Mouse (Mus musculus): ENCODE measurements around the gene Mrgprf. TPM values are rescaled to one million over a fixed set of nuclear protein-coding genes. Genes with fewer than 3 reads are reported as not detected.

Gene Mrgprf
- polyA plus RNA-seq (2012; rRNA removed; ENCODE audit: low replicate concordance) = 35.1 and 37.0 TPM in 2 replicates

GRCm38 (mm10) chr7:145300321-145301007 is at the start of gene Mrgprf:
TSS of gene Mrgprf (plus strand) at chr7:145300828.

DNA sequence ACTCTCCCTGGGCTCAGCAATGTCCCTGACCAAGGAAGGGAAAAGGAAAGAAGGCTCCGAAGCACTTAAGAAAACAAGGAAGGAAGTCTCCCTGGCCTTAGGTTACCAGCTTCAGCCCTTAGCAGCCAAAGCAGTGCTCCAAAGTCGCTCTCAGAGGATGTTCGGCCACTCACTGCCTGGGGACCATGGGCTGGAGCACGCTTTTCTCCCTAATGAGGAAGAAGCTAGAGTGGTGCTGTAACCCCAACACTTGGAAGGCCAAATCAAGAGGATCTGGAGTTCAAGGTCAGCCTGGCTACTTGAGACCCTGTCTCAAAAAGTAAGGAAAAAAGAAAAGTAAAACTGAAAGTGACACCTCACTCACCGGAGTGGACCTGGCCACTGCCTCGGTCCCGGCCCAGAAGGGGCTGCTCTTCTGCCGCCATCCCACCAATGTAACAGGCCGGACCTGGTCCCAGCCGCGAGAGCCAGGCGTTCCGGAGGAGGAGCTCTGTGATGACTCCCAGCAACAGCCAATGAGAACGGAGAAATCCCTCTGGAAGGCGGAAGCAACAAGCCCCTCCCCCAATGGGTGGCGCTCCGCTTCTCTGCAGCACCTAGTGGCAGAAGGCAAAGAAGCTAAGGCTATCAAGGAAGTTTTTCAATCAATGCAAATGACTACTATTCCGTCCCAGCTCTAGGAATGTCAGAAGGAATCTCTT is 17.0 kb upstream of the Mrgprf start, which contains the start of gene Tpcn2:
Gene Tpcn2, minus strand, starts transcription at position 525 of the 701 bp plus-strand sequence.

DNA sequence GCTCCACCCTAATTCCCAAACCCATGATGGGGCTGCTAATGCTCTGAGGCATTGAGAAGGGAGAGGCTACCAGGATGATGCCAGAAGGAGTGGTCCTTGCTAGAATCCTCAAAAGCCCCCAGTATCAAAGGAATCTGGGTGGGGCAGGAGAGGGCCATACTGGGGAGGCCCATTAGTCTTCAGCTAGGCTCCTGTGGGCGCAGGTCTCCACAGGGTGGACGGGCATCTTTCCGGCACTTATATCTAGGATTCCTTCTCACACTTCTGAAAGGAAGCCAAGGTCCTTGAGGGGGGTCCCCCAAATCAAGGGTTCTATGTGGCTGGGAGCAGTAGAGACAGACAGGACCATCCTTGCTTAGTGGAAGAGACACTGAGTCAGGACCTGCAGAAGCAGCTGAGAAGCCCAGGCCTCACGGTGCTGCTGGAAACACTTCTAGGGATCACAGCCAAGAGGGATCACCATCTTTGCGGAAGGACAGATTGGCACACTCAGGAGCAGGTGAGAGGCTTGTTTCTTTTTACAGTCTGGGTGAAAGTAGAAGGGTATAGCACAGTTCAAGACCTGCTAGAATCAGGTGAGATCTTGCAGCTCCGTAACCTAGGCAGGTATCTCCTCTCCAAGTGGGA is 14.3 kb downstream of the Mrgprf start, which contains the start of gene Mrgprd:
Gene Mrgprd, plus strand, starts transcription at position 51 of the 627 bp plus-strand sequence.

Other genes with a start within 250 kb of the Mrgprf start
- 19.0 and 25.2 TPM in 2 replicates for gene 1810010D01Rik, start 92.7 kb upstream of the Mrgprf start, polyA plus RNA-seq (2012; rRNA removed; ENCODE audit: low replicate concordance)
- 24.0 and 31.9 TPM in 2 replicates for gene Tpcn2, start 16.8 kb upstream of the Mrgprf start, polyA plus RNA-seq (2012; rRNA removed; ENCODE audit: low replicate concordance)
- not detected in 2 replicates for gene Mrgprd, start 14.0 kb downstream of the Mrgprf start, polyA plus RNA-seq (2012; rRNA removed; ENCODE audit: low replicate concordance)

Measured in mammary gland, adult 2 months (tissue).